Mouse (Mus musculus) layer of hippocampus, adult 2 months (tissue): ENCODE measurements around the gene Gm21970. TPM values are rescaled to one million over a fixed set of nuclear protein-coding genes. Genes with fewer than 3 reads are reported as not detected.

Experiments
- DNase-seq, 2 experiments: peaks; one replicate each; pipeline ENCODE4 v3.0.0; 2022; ENCODE audit warnings: low spot score in 2 of 2
- H3K27ac ChIP-seq: fragments of 200-600 bp; 2 replicates; pipeline ENCODE4 v1.8.1; 2022
- H3K4me3 ChIP-seq: fragments of 200-600 bp; 2 replicates; pipeline ENCODE4 v1.8.1; 2022; ENCODE audit warnings: mild to moderate bottlenecking
- CTCF ChIP-seq: fragments of 200-600 bp; conservative IDR thresholded peaks from 2 replicates; pipeline ENCODE4 v1.8.1; 2022; ENCODE audit warnings: antibody characterized with exemption, mild to moderate bottlenecking, moderate library complexity
- long read RNA-seq, 2 experiments: library from polyadenylated mRNA; stranded (forward); transcript quantifications; one replicate each; pipeline ENCODE4 v2.0.0; 2021; ENCODE audit warnings: borderline mapping rate in 2 of 2
- total RNA-seq, 2 experiments: library from RNA; stranded (reverse); gene quantifications; 2 replicates each; pipeline ENCODE4 v1.2.3; 2021

Gene Gm21970
- not detected for total RNA-seq
- long read RNA-seq, experiment 1, partial matches to known transcripts, result 1 of 4 reads
- long read RNA-seq, experiment 1, other reads (novel, unspliced or antisense), result 3 of 4 reads
- long read RNA-seq, experiment 2, result 0 reads

- Histone ChIP-seq H3K4me3 (no peak within 1 kb of the TSS), H3K27ac (no peak within 1 kb of the TSS)
- no peak for TF ChIP-seq CTCF
- DNase-seq, result no peak
Observed at GRCm38 (mm10) chr16:91391421-91391820, at the start of gene Gm21970. Gm21970 (plus strand) TSS chr16:91391721.

- TF ChIP-seq CTCF, result no peak
- DNase-seq, result no peak
- no peak overlapping the region for H3K27ac ChIP-seq
- no peak overlapping the region for H3K4me3 ChIP-seq
Observed at GRCm38 (mm10) chr16:91346491-91346890, 45.0 kb upstream of the Gm21970 start.

- no peak for DNase-seq
- H3K27ac ChIP-seq, result peak overlapping the region; percentile 53; the same call in 1 of the 2 replicates
- no peak for TF ChIP-seq CTCF
- peak overlapping the region; percentile 33; the same call in 1 of the 2 replicates for H3K4me3 ChIP-seq
Observed at GRCm38 (mm10) chr16:91347491-91348263, 43.8 kb upstream of the Gm21970 start.

GRCm38 (mm10) chr16:91348264-91348565 is 43.3 kb upstream of the Gm21970 start:
- Histone ChIP-seq H3K27ac (peak overlapping the region; percentile 53; the same call in 1 of the 2 replicates), H3K4me3 (peak overlapping the region; percentile 33)
- DNase-seq, result no peak
- no peak for TF ChIP-seq CTCF

- TF ChIP-seq CTCF, result no peak
- peak overlapping the region; percentile 33; the same call in 1 of the 2 replicates for H3K4me3 ChIP-seq
- no peak for DNase-seq
- H3K27ac ChIP-seq, result peak overlapping the region; percentile 53; the same call in 1 of the 2 replicates
Observed at GRCm38 (mm10) chr16:91348588-91349330, 42.8 kb upstream of the Gm21970 start.

- DNase-seq, result peak; percentile 82 to 84
- peak; percentile 94 for TF ChIP-seq CTCF
- Histone ChIP-seq H3K27ac (no peak overlapping the region), H3K4me3 (no peak overlapping the region)
Observed at GRCm38 (mm10) chr16:91352084-91352562, 39.4 kb upstream of the Gm21970 start.

- DNase-seq, result no peak
- no peak for TF ChIP-seq CTCF
- no peak overlapping the region for H3K4me3 ChIP-seq
Observed at GRCm38 (mm10) chr16:91352749-91353148, 38.8 kb upstream of the Gm21970 start.

GRCm38 (mm10) chr16:91353177-91353576 is 38.3 kb upstream of the Gm21970 start:
- DNase-seq, result no peak
- no peak overlapping the region for H3K27ac ChIP-seq
- no peak overlapping the region for H3K4me3 ChIP-seq
- no peak for TF ChIP-seq CTCF

More at GRCm38 (mm10) chr16:91352749-91353148, 38.8 kb upstream of the Gm21970 start:
- H3K27ac ChIP-seq, result no peak overlapping the region

- no peak for TF ChIP-seq CTCF
- no peak for DNase-seq
- no peak overlapping the region for H3K27ac ChIP-seq
- H3K4me3 ChIP-seq, result no peak overlapping the region
Observed at GRCm38 (mm10) chr16:91353638-91354037, 37.9 kb upstream of the Gm21970 start.

GRCm38 (mm10) chr16:91354599-91354998 is 36.9 kb upstream of the Gm21970 start:
- no peak for DNase-seq
- H3K4me3 ChIP-seq, result no peak overlapping the region
- peak overlapping the region; percentile 57; the same call in 1 of the 2 replicates for H3K27ac ChIP-seq
- no peak for TF ChIP-seq CTCF

GRCm38 (mm10) chr16:91355160-91355559 is 36.4 kb upstream of the Gm21970 start:
- DNase-seq, result no peak
- TF ChIP-seq CTCF, result no peak
- Histone ChIP-seq H3K4me3 (no peak overlapping the region), H3K27ac (peak overlapping the region; percentile 57; the same call in 1 of the 2 replicates)

GRCm38 (mm10) chr16:91356760-91357525 is 34.6 kb upstream of the Gm21970 start:
- H3K27ac ChIP-seq, result no peak overlapping the region
- H3K4me3 ChIP-seq, result no peak overlapping the region
- no peak for TF ChIP-seq CTCF
- DNase-seq, result no peak
